Comparison of ENCODE assay signal across 17 mouse cellular contexts in genomic region chr7:144432920-144433319, GRCm38 (mm10).
"Had no signal": no experiment of that assay in that cellular context is flagged by ENCODE, and none has a peak within 500 bp of the region (broad histone marks: within the 10 kb centered on the region; RNA-seq: fewer than 3 reads in every experiment).

No protein-coding gene starts in this region.

- H3K27me3 ChIP-seq: midbrain, embryonic 12.5 days; midbrain, embryonic 15.5 days; neural tube, embryonic 12.5 days; neural tube, embryonic 15.5 days had no signal

- H3K9ac ChIP-seq: liver, embryonic 13.5 days; lung, embryonic 14.5 days; midbrain, embryonic 12.5 days; midbrain, embryonic 15.5 days; neural tube, embryonic 12.5 days; neural tube, embryonic 15.5 days had no signal

- H3K4me3 ChIP-seq: left cerebral cortex, adult 2 months; liver, embryonic 13.5 days; midbrain, embryonic 12.5 days; midbrain, embryonic 15.5 days; neural tube, embryonic 12.5 days; neural tube, embryonic 15.5 days had no signal

- H3K4me2 ChIP-seq: liver, embryonic 13.5 days; lung, embryonic 14.5 days; midbrain, embryonic 12.5 days; midbrain, embryonic 15.5 days; neural tube, embryonic 12.5 days; neural tube, embryonic 15.5 days had no signal

- DNase-seq: layer of hippocampus, postnatal 36 days; liver, embryonic 13.5 days; lung, embryonic 14.5 days; right cerebral cortex, adult 18-20 months; right cerebral cortex, postnatal 14 days; right cerebral cortex, postnatal 4 days; thymus, adult 18-20 months; thymus, postnatal 4 days had no signal

- H3K9me3 ChIP-seq: liver, embryonic 13.5 days; midbrain, embryonic 12.5 days; midbrain, embryonic 15.5 days; neural tube, embryonic 12.5 days; neural tube, embryonic 15.5 days had no signal

- ATAC-seq: intestine, postnatal 0 days; lung, postnatal 0 days; midbrain, embryonic 15.5 days had no signal

- H3K4me1 ChIP-seq: liver, embryonic 13.5 days; midbrain, embryonic 12.5 days; midbrain, embryonic 15.5 days; neural tube, embryonic 12.5 days; neural tube, embryonic 15.5 days had no signal

- H3K27ac ChIP-seq: left cerebral cortex, adult 2 months; liver, embryonic 13.5 days; macrophage; midbrain, embryonic 12.5 days; midbrain, embryonic 15.5 days; neural tube, embryonic 12.5 days; neural tube, embryonic 15.5 days; stomach, postnatal 0 days had no signal
